In the genomic region with DNA sequence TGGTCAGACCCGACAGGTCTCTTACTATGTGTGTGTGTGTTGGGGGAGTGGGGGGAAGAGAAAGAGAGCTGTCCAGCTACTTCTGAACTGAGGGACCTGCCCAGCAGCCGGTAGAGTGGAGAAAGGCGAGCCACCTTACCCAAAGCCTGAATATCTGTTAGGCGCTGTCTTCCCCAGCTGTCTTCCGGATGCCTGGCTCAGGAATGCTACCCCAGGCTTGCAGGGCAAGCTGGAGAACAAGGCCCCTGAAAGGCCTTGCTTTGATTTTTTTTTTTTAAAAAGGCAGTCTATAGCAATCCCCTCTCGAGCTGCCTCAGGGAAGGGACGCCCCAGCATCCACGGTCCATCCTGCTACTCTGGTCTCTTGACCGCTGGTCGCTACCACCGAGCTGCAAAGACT, we compare ENCODE assay signal across 10 mouse cellular contexts. TPM values are rescaled to one million over a fixed set of nuclear protein-coding genes. Genes with fewer than 3 reads are reported as not detected.
DNase-seq lines count a peak whose midpoint lies in the region; ATAC-seq and TF ChIP-seq lines count a peak whose summit lies in the region.
"Had no signal": no experiment of that assay in that cellular context is flagged by ENCODE, and none has a peak within 500 bp of the region (broad histone marks: within the 10 kb centered on the region; RNA-seq: fewer than 3 reads in every experiment).

No protein-coding gene starts in this region.

- no peaks in the 10 kb centered on the region for H3K27me3 ChIP-seq in intestine, embryonic 16.5 days (replicated peaks; ENCODE audit: control insufficient read depth, insufficient read depth, low read length)
- H3K27me3 ChIP-seq in stomach, embryonic 15.5 days (replicated peaks) = no peaks in the 10 kb centered on the region

- peak overlapping the region; percentile 98; the same call in 1 of the 2 replicates for H3K9ac ChIP-seq in intestine, embryonic 16.5 days (ENCODE audit: low read depth, low read length)
- H3K9ac ChIP-seq in stomach, embryonic 15.5 days = no peak overlapping the region

- H3K4me1 ChIP-seq in intestine, embryonic 16.5 days (ENCODE audit: control insufficient read depth, insufficient read depth, low read length) = peaks cover 35% of the 10 kb centered on the region
- peaks cover 40% of the 10 kb centered on the region for H3K4me1 ChIP-seq in stomach, embryonic 15.5 days

- peak overlapping the region; percentile 84 for H3K4me2 ChIP-seq in intestine, embryonic 16.5 days (ENCODE audit: low read depth, low read length)
- peak overlapping the region; percentile 16; the same call in 1 of the 2 replicates for H3K4me2 ChIP-seq in stomach, embryonic 15.5 days

- 45% methylated on average over 11 of the region's 11 CpGs for WGBS in intestine, embryonic 16.5 days
- 45% methylated on average over 11 of the region's 11 CpGs for WGBS in stomach, embryonic 15.5 days

- peak overlapping the region; percentile 87 for H3K4me3 ChIP-seq in gastrocnemius, adult 2 months
- no peak overlapping the region for H3K4me3 ChIP-seq in intestine, embryonic 16.5 days (ENCODE audit: low read length)
- H3K4me3 ChIP-seq in stomach, embryonic 15.5 days (replicated peaks) = no peak overlapping the region; the same call in 1 of the 2 replicates
- H3K4me3 ChIP-seq in left cerebral cortex, adult 2 months = no peak overlapping the region

- H3K36me3 ChIP-seq in intestine, embryonic 16.5 days (ENCODE audit: control insufficient read depth, insufficient read depth, low read length) = no peaks in the 10 kb centered on the region
- no peaks in the 10 kb centered on the region for H3K36me3 ChIP-seq in stomach, embryonic 15.5 days

- no peaks in the 10 kb centered on the region for H3K9me3 ChIP-seq in intestine, embryonic 16.5 days (ENCODE audit: control insufficient read depth, low read length)
- H3K9me3 ChIP-seq in stomach, embryonic 15.5 days = no peaks in the 10 kb centered on the region

- no peak for TF ChIP-seq CTCF in gastrocnemius, adult 2 months (IDR thresholded peaks at IDR 0.05)
- TF ChIP-seq CTCF in left cerebral cortex, adult 2 months (IDR thresholded peaks at IDR 0.05) = no peak

- DNase-seq in gastrocnemius, adult 2 months = no peak
- no peak for DNase-seq in gastrocnemius, postnatal 25 days
- DNase-seq in retina, postnatal 1 day = peak; percentile 43
- DNase-seq in retina, embryonic 14.5 days (ENCODE audit: low spot score) = no peak
- DNase-seq in adrenal gland, postnatal 10 days = no peak
- no peak for DNase-seq in left cerebral cortex, adult 2 months (ENCODE audit: extremely low spot score in 1 of 2, low spot score in 2 of 2)
- DNase-seq: thymus, postnatal 4 days had no signal

- H3K27ac ChIP-seq in gastrocnemius, adult 2 months = peak overlapping the region; percentile 96
- H3K27ac ChIP-seq in intestine, embryonic 16.5 days (ENCODE audit: low read length) = peak overlapping the region; percentile 99
- peak overlapping the region; percentile 88 for H3K27ac ChIP-seq in stomach, embryonic 15.5 days
- no peak overlapping the region for H3K27ac ChIP-seq in left cerebral cortex, adult 2 months

- intact Hi-C loops in gastrocnemius, adult 2 months (cut with DNase I) = no loop called here
- intact Hi-C loops in left cerebral cortex, adult 2 months (cut with DNase I) = no loop called here

- no peak for ATAC-seq in intestine, embryonic 16.5 days
- ATAC-seq in stomach, embryonic 15.5 days (ENCODE audit: insufficient read depth, low FRiP score, low read depth) = no peak
- ATAC-seq: inflammation-experienced regulatory T-cells, adult 6 months had no signal

RNA-seq across cellular contexts. Expression of gene Slc38a10, which starts 32.6 kb away (rescaled TPM):
- total RNA-seq in gastrocnemius, adult 2 months (2021) = 10 to 100 TPM; 32.2 to 51.7 TPM
- total RNA-seq in gastrocnemius, postnatal 25 days (2021) = 10 to 100 TPM; 43.8 to 57.6 TPM
- 84.6 and 91.4 TPM in 2 replicates for polyA plus RNA-seq in intestine, embryonic 16.5 days (2015; fragmentation: Nextera tagmentation; extraction: Ambion mirVana)
- polyA plus RNA-seq in stomach, embryonic 15.5 days (2015; fragmentation: Nextera tagmentation; extraction: Ambion mirVana) = 87.2 and 93.5 TPM in 2 replicates
- 100 to 1,000 TPM; 113 to 117 TPM for total RNA-seq in adrenal gland, postnatal 10 days (2021)
- 10 to 100 TPM; 81.0 to 82.4 TPM for total RNA-seq in left cerebral cortex, adult 2 months (2021)

RNA-seq across cellular contexts. Expression of gene Bahcc1, which starts 49.0 kb away (rescaled TPM):
- total RNA-seq in gastrocnemius, adult 2 months (2021) = 1 to 10 TPM; 3.5 to 5.3 TPM
- total RNA-seq in gastrocnemius, postnatal 25 days (2021) = 1 to 10 TPM; 3.2 to 4.7 TPM
- polyA plus RNA-seq in intestine, embryonic 16.5 days (2015; fragmentation: Nextera tagmentation; extraction: Ambion mirVana) = 4.9 and 5.7 TPM in 2 replicates
- 7.2 and 7.9 TPM in 2 replicates for polyA plus RNA-seq in stomach, embryonic 15.5 days (2015; fragmentation: Nextera tagmentation; extraction: Ambion mirVana)
- total RNA-seq in adrenal gland, postnatal 10 days (2021) = 10 to 100 TPM; 13.8 to 20.5 TPM
- total RNA-seq in left cerebral cortex, adult 2 months (2021) = 10 to 100 TPM; 20.6 to 21.3 TPM
- polyA plus RNA-seq: inflammation-experienced regulatory T-cells, adult 6 months had no signal
